Mouse (Mus musculus): ENCODE measurements around the gene Apbb1. TPM values are rescaled to one million over a fixed set of nuclear protein-coding genes. Genes with fewer than 3 reads are reported as not detected.

Gene Apbb1
- polyA plus RNA-seq, 1 experiment from 2014 or later = 38.2 TPM

DNA sequence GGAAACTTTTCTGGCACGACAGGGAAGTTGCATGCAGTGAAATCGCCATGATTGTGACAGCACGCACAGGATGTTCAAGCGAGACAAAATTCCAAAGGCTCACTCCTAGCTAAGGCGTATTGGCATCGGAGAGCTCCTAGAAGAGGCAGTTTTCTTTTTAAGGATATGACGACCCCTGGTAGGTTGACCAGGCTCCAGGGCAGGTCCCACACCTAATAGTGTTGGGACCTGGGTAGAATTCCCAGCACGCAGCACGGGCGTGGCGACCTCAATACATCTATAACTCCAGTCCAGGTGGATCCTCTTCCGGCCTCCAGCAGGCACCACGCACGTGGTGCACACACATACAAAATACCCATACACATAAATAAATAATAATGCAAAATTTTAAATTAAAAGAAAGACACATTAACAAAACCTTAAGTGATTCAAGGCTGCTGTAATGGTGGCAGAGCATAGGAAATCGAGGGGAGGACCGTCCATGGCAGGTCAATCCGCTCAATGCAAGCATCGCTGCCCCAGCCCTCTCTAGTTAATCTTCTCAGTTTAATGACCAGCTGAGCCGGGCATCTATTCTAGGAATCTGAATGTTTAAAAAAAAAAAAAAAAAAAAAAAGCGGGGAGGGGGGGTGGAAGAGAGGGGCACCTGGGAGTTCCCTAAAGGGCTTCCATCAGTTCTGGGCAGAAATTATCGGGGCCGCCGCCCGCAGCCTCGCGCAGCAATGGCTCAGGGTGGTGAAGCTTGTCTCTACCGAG, 27.8 kb downstream of the Apbb1 start:
- Histone ChIP-seq H3K9ac (peak overlapping the region; percentile 70; the same call in 1 of the 2 replicates), H3K36me3 (peaks cover 15% of the 10 kb centered on the region), H3K27ac (peak overlapping the region; percentile 38; the same call in 1 of the 2 replicates), H3K9me3 (no peaks in the 10 kb centered on the region), H3K4me2 (peak overlapping the region; percentile 82), H3K27me3 (no peaks in the 10 kb centered on the region), H3K4me1 (peaks cover 18% of the 10 kb centered on the region), H3K4me3 (peak overlapping the region; percentile 76)
- 27% methylated on average over 27 of the region's 27 CpGs for WGBS
- 0 out of 2 replicates have a peak, but pooled peaks have one; percentile 1 for ATAC-seq (ENCODE audit: insufficient number of reproducible peaks, low FRiP score, low TSS enrichment, low read depth)

DNA sequence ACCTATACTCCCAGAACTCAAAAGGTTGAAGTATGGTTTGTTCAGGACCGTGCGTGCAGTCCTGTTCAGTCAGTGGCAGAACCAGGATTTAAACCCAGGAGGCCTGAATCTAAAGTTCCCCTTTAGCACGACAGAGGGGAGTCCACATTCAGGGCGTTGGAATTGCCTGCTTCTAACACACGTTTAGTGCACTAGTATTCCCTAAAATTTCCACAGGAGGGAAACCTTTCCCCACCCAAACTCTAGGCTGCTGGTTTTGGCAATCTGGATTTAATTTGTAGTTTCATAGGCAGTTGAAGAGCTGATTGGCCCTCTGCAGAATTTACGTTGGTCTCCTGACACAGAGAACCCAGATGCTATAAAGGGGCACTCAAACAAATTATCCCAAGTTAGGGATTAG, 32.4 kb downstream of the Apbb1 start:
- peak; percentile 48; the same call in 1 of the 2 replicates for ATAC-seq (ENCODE audit: insufficient number of reproducible peaks, low FRiP score, low TSS enrichment, low read depth)
- Histone ChIP-seq H3K9ac (no peak overlapping the region), H3K27me3 (no peaks in the 10 kb centered on the region), H3K4me2 (no peak overlapping the region), H3K36me3 (no peaks in the 10 kb centered on the region), H3K27ac (peak overlapping the region; percentile 71; the same call in 1 of the 2 replicates), H3K4me3 (no peak overlapping the region), H3K9me3 (no peaks in the 10 kb centered on the region), H3K4me1 (peaks cover 7% of the 10 kb centered on the region)
- WGBS = 23% methylated on average over 6 of the region's 6 CpGs

DNA sequence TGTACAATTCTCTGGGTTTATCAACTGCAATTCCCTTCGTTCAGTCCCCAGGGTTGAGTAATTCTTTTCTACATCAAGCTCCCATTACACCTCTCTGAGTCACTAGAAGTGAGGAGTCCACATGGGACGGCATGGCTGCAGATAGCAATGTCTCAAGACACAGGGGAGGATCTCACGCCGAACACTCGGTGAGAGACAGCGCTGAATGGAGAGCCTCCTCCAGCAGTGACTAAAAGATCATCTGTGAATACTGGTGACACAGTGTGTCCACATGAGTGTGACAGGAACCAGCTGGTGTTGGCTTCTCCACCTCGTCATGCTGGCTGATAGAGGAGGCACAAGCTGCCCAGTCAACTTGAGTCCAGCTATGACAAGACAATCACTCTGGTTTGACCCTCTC, 33.5 kb downstream of the Apbb1 start:
- H3K27ac ChIP-seq = no peak overlapping the region
- H3K36me3 ChIP-seq = no peaks in the 10 kb centered on the region
- H3K9ac ChIP-seq = no peak overlapping the region
- no peaks in the 10 kb centered on the region for H3K27me3 ChIP-seq
- H3K9me3 ChIP-seq = no peaks in the 10 kb centered on the region
- H3K4me1 ChIP-seq = peaks cover 3% of the 10 kb centered on the region; the same call in 1 of the 2 replicates
- ATAC-seq (ENCODE audit: insufficient number of reproducible peaks, low FRiP score, low TSS enrichment, low read depth) = no peak
- WGBS = 83% methylated on average over 7 of the region's 7 CpGs
- H3K4me2 ChIP-seq = no peak overlapping the region
- no peak overlapping the region for H3K4me3 ChIP-seq

DNA sequence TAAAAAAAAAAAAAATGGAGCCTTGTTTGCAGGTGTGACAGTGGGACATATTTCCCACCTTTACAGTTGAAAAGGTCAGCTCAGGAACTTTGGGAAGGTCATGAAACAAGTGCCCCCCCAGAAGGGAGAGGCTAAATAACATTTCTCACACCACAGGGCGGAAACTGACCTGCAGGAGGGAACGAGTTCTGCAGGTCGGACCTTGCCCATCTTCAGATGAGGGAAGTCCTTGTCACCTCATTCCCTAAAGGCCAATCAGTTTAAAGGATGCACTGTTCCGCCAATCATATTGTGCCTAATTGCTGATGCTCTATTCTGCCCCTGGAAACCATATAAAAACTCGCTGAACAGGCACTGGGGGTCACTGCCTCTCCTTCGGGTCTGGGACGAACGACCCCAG, 35.5 kb downstream of the Apbb1 start:
- Histone ChIP-seq H3K27me3 (no peaks in the 10 kb centered on the region), H3K27ac (no peak overlapping the region), H3K9ac (no peak overlapping the region), H3K36me3 (no peaks in the 10 kb centered on the region), H3K4me3 (no peak overlapping the region), H3K9me3 (no peaks in the 10 kb centered on the region), H3K4me1 (peaks cover 3% of the 10 kb centered on the region; the same call in 1 of the 2 replicates), H3K4me2 (no peak overlapping the region)
- ATAC-seq (ENCODE audit: insufficient number of reproducible peaks, low FRiP score, low TSS enrichment, low read depth) = no peak
- 58% methylated on average over 8 of the region's 8 CpGs for WGBS

DNA sequence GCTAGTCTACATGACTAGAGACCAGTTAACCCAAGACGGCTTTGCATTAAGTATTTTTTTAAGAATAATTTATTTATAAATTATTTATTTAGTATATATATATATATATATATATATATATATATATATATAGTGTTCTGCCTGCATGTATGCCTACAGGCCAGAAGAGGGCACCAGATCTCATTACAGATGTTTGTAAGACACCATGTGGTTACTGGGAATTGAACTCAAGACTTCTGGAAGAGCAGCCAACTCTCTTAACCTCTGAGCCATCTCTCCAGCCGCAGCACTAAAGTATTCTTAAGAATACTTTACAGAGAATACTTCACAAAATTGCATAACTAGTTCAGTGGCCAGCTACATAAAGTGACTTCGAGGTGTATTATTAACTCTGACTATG, 47.3 kb downstream of the Apbb1 start:
- Histone ChIP-seq H3K27me3 (no peaks in the 10 kb centered on the region), H3K9ac (no peak overlapping the region), H3K9me3 (no peaks in the 10 kb centered on the region), H3K36me3 (no peaks in the 10 kb centered on the region), H3K4me3 (no peak overlapping the region), H3K4me2 (no peak overlapping the region), H3K4me1 (no peaks in the 10 kb centered on the region), H3K27ac (no peak overlapping the region)
- WGBS = 82% methylated on average over 3 of the region's 3 CpGs
- no peak for ATAC-seq (ENCODE audit: insufficient number of reproducible peaks, low FRiP score, low TSS enrichment, low read depth)

DNA sequence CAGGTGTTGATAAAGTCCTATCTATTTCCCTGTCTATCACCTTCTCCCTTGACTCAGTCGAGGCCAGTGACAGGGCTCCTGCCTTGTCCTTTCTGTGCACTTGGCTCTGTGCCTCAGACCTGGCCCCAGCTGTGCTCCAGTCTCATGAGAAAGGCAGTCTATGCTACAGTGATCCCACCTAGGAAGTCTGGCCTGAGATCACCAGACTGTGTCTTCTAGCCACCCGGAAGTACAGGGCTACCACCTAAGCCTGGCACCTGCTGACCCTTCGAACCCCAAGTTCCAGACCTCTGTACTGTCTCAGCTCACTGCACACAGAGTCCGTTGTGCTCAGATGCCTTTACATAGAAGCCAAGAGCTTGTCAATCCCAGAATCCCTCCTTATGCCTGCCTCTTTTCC, 53.4 kb downstream of the Apbb1 start:
- Histone ChIP-seq H3K9me3 (no peaks in the 10 kb centered on the region), H3K4me3 (no peak overlapping the region), H3K4me2 (no peak overlapping the region), H3K4me1 (no peaks in the 10 kb centered on the region), H3K36me3 (no peaks in the 10 kb centered on the region), H3K27ac (no peak overlapping the region), H3K27me3 (no peaks in the 10 kb centered on the region), H3K9ac (no peak overlapping the region)
- 76% methylated on average over 4 of the region's 4 CpGs for WGBS
- 0 out of 2 replicates have a peak, but pooled peaks have one; percentile 13 for ATAC-seq (ENCODE audit: insufficient number of reproducible peaks, low FRiP score, low TSS enrichment, low read depth)

DNA sequence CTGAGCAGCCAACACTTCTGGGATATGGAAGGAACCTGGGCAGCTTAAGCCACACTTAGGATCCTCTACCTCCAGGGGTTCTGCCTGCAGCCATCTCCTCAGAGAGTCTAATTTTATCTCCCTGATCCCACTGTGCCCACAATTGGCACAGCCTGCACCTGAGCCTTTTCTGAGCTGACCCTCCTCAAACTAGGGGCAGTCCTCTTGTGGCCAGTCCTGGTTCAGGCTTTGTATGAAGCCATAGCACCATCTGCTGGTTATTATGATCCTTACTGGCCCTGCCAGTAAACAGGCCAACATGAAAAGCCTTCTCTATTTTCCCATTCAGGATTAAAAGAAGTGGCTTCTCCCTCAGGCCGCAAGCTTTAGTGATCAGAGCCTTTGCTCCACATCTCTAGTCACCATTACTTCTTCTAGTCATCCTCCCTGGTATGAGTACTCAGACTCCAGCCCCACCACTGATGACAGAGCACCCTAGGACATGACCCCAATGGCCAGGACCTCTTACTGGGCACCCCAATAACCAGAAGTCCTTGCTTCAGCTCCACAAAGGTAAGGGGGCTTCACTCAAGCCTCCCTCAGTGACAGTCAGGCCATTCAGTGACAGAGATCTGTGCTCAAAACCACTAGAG, 54.0 kb downstream of the Apbb1 start:
- Histone ChIP-seq H3K4me3 (no peak overlapping the region), H3K4me1 (no peaks in the 10 kb centered on the region), H3K27ac (no peak overlapping the region), H3K4me2 (no peak overlapping the region), H3K9ac (no peak overlapping the region), H3K27me3 (no peaks in the 10 kb centered on the region), H3K36me3 (no peaks in the 10 kb centered on the region), H3K9me3 (no peaks in the 10 kb centered on the region)
- ATAC-seq (ENCODE audit: insufficient number of reproducible peaks, low FRiP score, low TSS enrichment, low read depth) = 0 out of 2 replicates have a peak, but pooled peaks have one; percentile 32
- 55% methylated on average over 1 of the region's 1 CpGs for WGBS

DNA sequence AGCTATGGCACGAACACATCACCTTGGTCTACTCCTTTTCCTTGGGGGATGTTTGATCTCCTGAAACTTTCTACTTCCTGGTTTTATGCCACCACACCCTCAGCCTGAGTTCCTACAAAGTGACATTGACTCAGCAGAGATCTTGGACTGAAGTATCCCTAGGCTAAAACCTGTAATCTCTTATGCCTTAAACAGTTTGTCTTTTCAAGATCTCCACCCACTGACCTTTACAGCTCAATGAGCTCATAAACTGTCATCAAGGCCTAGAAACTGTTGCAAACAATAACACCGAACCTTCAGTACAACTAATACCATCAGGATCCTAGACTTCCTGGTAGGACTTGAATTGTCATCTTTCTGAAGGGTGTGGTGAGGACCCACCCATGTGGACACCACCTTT, 57.2 kb downstream of the Apbb1 start:
- Histone ChIP-seq H3K36me3 (no peaks in the 10 kb centered on the region), H3K4me1 (no peaks in the 10 kb centered on the region), H3K4me2 (no peak overlapping the region), H3K27me3 (no peaks in the 10 kb centered on the region), H3K9ac (no peak overlapping the region), H3K27ac (no peak overlapping the region), H3K4me3 (no peak overlapping the region), H3K9me3 (no peaks in the 10 kb centered on the region)
- no peak for ATAC-seq (ENCODE audit: insufficient number of reproducible peaks, low FRiP score, low TSS enrichment, low read depth)
- 82% methylated on average over 2 of the region's 2 CpGs for WGBS

DNA sequence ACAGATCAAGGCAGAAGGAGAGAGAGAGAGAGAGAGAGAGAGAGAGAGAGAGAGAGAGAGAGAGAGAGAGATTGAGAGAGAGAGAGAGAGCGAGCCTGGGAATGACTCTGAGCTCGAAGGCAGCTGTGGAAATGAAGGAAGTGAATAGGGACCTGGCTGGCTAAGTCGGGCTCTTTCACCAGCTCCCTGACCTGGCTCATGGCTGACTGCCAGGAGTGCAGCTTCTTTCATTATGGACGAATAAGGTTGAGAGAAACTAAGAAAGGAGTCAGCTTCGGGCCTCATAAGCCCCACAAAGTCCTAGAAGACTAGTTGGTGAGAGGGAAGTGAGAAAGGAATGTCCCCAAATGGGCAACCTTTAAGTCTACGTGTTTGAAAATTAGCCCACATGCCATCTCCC, 61.3 kb downstream of the Apbb1 start:
- 10% methylated on average over 6 of the region's 6 CpGs for WGBS
- Histone ChIP-seq H3K27me3 (no peaks in the 10 kb centered on the region), H3K27ac (no peak overlapping the region), H3K36me3 (no peaks in the 10 kb centered on the region), H3K9ac (no peak overlapping the region), H3K4me2 (no peak overlapping the region), H3K9me3 (no peaks in the 10 kb centered on the region), H3K4me3 (no peak overlapping the region), H3K4me1 (no peaks in the 10 kb centered on the region)
- no peak for ATAC-seq (ENCODE audit: insufficient number of reproducible peaks, low FRiP score, low TSS enrichment, low read depth)

DNA sequence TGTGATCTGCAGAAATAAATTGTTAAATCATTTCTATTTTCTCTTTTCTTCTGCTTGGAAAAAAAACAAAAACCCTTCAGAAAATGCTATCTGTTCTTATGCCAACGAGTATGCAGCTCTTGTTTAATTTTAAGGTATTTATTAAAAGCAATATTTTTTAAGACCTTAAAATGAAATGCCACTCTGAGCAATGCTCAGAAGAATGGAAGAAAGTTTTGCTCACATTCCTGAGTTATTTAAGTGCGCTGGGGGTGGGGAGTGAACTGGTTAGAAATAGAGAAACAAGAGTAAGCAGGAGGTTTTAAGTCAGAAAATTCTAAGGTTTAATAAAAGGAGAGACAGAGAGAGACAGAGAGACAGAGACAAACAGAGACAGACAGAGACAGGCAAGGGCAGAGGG, 61.7 kb downstream of the Apbb1 start:
- Histone ChIP-seq H3K9ac (no peak overlapping the region), H3K27me3 (no peaks in the 10 kb centered on the region)

DNA sequence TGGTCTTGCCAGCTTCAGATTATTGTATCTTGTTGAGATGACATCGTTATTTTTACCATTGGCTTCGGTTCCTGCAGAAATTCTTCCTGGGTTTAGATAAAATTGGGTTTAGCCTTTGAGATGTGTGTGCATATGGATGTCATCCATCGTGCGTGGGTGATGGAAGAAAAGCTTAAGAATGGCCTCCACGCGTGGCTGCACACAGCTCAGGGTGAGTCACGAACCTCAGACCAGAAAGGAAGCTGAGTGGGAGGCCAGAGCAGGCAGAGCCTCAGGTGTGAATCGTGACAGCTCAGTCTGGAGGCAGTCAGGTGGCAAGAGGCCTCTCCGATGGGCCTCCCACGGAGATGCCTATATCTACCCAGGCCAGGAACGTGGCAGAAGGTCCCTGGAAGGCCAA, 62.1 kb downstream of the Apbb1 start:
- no peak overlapping the region for H3K27ac ChIP-seq
- no peak overlapping the region for H3K4me3 ChIP-seq
- H3K27me3 ChIP-seq = no peaks in the 10 kb centered on the region
- H3K9me3 ChIP-seq = no peaks in the 10 kb centered on the region
- WGBS = 55% methylated on average over 11 of the region's 11 CpGs
- no peak overlapping the region for H3K4me2 ChIP-seq
- H3K9ac ChIP-seq = no peak overlapping the region
- H3K4me1 ChIP-seq = 0 out of 2 replicates have a peak, but pooled peaks cover 4% of the 10 kb centered on the region
- no peaks in the 10 kb centered on the region for H3K36me3 ChIP-seq
- no peak for ATAC-seq (ENCODE audit: insufficient number of reproducible peaks, low FRiP score, low TSS enrichment, low read depth)

More for the DNA sequence above, 61.7 kb downstream of the Apbb1 start:
- Histone ChIP-seq H3K9me3 (no peaks in the 10 kb centered on the region), H3K4me3 (no peak overlapping the region), H3K27ac (no peak overlapping the region), H3K36me3 (no peaks in the 10 kb centered on the region), H3K4me1 (0 out of 2 replicates have a peak, but pooled peaks cover 4% of the 10 kb centered on the region), H3K4me2 (no peak overlapping the region)
- ATAC-seq (ENCODE audit: insufficient number of reproducible peaks, low FRiP score, low TSS enrichment, low read depth) = no peak
- 62% methylated on average over 2 of the region's 2 CpGs for WGBS

DNA sequence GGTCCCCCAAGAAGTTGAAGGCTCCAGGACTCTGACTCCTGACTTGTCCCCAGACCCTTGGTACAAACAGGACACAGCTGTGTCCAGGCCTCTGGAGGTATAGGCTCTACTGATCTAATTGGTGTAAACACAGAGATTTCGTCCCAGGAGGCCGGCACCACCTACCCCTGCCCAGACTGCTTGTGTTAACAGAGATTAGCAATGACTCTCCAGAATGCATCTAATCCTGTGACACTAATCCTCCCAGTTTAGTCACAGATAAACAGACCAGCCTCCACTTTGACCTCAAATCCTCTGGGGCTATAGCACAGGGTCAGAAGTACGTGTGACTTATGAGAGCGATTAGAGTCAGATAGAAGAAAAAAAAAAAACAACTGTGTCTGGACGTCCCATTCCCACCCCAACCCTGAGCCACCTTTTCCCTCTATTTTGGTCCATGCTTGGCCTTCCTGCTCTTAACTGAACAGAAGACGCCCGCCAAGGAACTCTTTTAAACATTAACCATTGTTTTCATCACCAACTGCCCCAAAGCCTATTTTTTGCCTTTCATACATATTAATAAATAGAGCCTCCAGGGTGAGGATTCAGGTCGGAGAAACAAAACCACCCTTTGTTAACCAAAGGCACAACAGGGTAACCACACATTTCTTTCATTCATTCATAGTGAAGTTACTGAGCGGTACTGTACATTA, 64.6 kb downstream of the Apbb1 start:
- no peaks in the 10 kb centered on the region for H3K9me3 ChIP-seq
- no peak overlapping the region for H3K4me3 ChIP-seq
- H3K9ac ChIP-seq = no peak overlapping the region
- no peak for ATAC-seq (ENCODE audit: insufficient number of reproducible peaks, low FRiP score, low TSS enrichment, low read depth)
- H3K4me2 ChIP-seq = no peak overlapping the region
- whole genome bisulfite sequencing = 54% methylated on average over 9 of the region's 9 CpGs
- 0 out of 2 replicates have a peak, but pooled peaks cover 4% of the 10 kb centered on the region for H3K4me1 ChIP-seq
- no peak overlapping the region for H3K27ac ChIP-seq
- no peaks in the 10 kb centered on the region for H3K36me3 ChIP-seq
- no peaks in the 10 kb centered on the region for H3K27me3 ChIP-seq
